Mouse (Mus musculus) left cerebral cortex, adult 18-20 months (tissue): ENCODE results near the gene Rab7. TPM values are rescaled to one million over a fixed set of nuclear protein-coding genes. Genes with fewer than 3 reads are reported as not detected.

Experiments used
- DNase-seq, 2 experiments: peaks; one replicate each; pipeline ENCODE4 v3.0.0; 2021 to 2022; ENCODE audit warnings: low spot score in 2 of 2, mixed read lengths in 1 of 2
- long read RNA-seq, 2 experiments: library from polyadenylated mRNA; stranded (forward); transcript quantifications; one replicate each; pipeline ENCODE4 v2.0.0; 2021
- total RNA-seq, 2 experiments: library from RNA; stranded (reverse); gene quantifications; 2 replicates each; pipeline ENCODE4 v1.2.3; 2021

Rab7 gene
- 100 to 1,000 TPM; 341 to 343 TPM for total RNA-seq
- long read RNA-seq, experiment 1, transcript Rab7-205 (6 exons, 2,159 nt): major isoform, 612 of 699 reads
- long read RNA-seq, experiment 1, partial matches to known transcripts: 26 of 699 reads
- long read RNA-seq, experiment 1, other reads (novel, unspliced or antisense): 60 of 699 reads
- long read RNA-seq, experiment 2, transcript Rab7-205 (6 exons, 2,159 nt): major isoform, 445 of 502 reads
- long read RNA-seq, experiment 2, partial matches to known transcripts: 22 of 502 reads
- long read RNA-seq, experiment 2, other reads (novel, unspliced or antisense): 34 of 502 reads

- peak; percentile 97 for DNase-seq
Observed at GRCm38 (mm10) chr6:88044577-88045405, at the start of gene Rab7. Gene Rab7 (minus strand): TSS chr6:88045270.

DNA sequence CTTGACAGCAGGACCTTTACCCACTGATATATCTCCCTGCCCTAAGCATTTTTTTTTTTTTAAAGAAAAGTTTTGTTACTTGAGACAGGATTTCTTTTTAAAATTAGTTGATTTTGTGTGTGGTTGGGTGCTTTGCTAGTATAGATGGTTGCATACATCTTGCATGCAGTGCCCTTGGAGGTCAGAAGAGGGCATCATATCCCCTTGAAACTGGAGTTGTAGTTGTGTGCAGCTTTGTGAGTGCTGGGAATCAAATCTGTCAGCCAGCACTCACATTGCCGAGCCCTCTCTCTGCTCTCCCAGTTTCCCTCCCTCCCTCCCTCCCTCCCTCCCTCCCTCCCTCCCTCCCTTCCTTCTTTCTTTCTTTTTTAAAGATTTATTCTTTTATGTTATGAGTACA lies 43.9 kb upstream of the Rab7 start:
- DNase-seq: no peak

GRCm38 (mm10) chr6:88084278-88085151 lies 39.4 kb upstream of the Rab7 start, which contains the start of gene Rpn1:
Gene Rpn1 (plus strand): TSS chr6:88084482.
- peak; percentile 98 for DNase-seq

- no peak for DNase-seq
Observed at GRCm38 (mm10) chr6:88083672-88084071, 38.6 kb upstream of the Rab7 start.

- DNase-seq: no peak
Observed at GRCm38 (mm10) chr6:88083095-88083494, 38.0 kb upstream of the Rab7 start.

DNA sequence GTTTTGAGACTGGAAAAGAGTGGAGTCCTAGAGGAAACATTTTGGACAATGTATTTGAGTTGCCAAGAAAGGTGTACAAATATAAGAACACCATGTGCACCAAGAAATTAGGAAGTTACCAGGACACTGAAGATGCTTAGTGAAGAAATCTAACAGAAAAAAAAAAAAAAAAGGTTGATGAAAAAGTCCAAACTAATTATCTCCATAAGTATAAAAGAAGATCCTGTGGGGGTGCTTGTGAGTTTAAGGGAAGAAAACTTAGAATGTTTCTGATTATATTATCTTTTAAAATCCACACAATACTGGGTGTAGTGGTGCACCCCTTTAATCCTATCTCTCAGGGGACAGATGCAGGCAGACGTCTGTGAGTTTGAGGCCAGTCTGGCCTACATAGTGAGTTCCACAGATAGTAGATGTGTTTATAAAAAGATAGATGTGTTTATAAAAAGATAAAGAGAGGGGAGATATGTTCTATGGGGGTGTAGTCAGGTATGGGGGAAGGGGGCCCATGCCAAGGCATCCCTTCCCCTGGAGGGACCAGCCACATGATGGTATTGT lies 31.0 kb upstream of the Rab7 start:
- no peak for DNase-seq

DNA sequence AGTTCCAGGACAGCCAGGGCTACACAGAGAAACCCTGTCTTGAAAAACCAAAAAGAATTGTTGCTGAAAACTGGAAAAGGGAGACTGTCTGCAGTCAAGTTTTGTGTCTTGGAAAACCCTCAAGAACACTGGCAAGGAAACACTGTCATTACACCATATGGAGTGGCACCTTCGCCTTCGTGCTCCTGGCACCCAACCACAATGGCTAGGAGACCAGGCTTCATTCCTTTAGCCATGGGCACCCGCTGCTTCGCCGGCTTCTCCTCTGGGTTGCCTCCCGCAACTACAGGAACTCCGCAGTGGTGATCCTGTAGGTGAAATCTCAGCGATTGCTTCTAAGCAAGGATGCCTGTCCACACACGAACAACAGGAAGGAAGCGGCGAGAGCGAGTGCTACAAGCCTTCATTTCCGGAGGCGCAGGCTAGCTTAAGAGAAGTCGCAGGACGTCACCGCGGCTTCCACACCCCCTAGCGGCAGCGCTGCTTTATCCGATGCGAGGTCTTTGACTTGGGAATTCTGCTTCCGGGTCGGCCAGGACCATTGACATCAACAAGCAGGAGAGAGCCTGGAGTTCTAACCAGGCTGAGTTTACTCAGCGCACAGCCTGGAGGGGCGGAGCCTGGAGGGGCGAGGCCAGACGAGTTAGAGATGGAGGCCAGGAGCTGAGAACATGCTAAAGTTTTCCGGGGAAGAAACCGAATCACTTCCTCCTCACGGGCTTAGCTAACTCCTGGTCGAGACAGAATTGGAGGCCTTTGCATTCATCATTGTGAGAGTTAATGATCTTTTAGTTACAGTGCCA lies 29.9 kb upstream of the Rab7 start:
- DNase-seq: peak; percentile 94 to 96

GRCm38 (mm10) chr6:88071216-88071615 lies 26.1 kb upstream of the Rab7 start:
- DNase-seq: no peak

DNA sequence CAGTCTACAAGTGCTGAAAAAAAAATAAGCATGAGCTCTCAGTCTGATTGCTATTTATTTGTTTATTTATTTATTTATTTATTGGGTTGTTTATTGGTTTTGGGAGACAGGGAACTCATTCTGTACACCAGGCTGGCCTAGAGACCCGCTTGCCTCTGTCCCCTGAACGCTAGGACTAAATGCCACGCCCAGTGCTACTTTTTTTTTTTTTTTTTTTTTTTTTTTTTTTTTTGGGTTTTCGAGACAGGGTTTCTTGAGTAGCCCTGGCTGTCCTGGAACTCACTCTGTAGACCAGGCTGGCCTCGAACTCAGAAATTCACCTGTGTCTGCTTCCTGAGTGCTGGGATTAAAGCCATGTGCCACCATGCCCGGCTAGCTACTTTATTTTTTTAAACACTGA lies 25.4 kb upstream of the Rab7 start:
- DNase-seq: no peak

DNA sequence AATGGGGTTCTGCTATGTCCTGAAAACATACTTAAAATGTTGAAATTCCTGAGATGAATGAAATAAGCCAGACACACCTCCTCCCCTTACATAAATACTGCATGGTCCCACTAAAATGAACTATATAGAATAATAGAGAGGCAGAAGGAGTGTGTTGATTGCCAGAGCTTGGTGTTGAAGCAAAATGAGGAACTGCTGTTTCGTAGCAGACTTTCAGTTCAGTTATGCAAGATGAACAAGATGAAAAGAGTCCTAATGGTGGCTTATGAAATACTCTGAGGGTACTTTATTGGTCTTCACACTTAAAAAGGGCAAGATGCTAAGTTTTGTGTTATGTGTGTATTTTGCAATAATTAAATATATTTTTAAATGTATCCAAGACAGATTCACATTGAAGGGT lies 23.7 kb upstream of the Rab7 start:
- DNase-seq: no peak

DNA sequence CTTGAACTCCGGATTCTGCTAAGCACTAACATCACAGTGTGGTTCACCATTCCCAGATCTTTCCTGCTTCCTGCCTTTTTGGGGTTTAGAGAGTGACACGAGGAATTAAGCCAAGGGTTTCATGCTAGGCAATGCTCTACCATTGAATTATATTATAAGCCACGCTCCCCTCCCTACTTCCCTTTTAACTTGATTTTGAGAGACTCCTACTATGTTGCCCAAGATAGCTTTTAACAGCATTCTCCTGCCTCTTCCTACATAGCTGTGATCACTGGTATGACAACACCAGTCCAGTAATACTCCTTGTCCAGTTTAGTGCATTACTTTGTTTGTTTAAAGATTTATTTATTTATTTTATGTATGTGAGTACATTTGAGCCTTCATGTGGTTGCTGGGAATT lies 22.7 kb upstream of the Rab7 start:
- no peak for DNase-seq

- DNase-seq: no peak
Observed at GRCm38 (mm10) chr6:88065968-88066367, 20.9 kb upstream of the Rab7 start.

DNA sequence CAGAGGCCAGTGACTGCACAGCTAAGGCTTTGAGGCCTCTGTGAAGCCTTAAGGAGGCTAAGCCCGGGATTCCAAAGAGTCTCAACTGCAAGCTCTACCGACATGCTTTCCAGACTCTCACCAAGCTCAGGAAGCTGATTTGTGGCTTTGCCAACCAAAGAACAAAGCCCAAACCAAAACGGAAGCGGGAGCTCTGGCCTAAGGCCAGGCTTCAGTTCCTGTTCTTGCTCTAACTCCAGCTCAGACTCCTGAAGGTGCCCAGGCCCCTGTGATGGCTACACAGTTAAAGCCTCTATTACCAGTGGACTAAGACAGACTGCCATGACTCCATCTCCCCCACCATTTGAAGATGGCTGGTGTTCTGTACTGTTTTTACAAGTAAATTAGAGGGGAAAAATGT lies 20.0 kb upstream of the Rab7 start:
- DNase-seq: no peak

DNA sequence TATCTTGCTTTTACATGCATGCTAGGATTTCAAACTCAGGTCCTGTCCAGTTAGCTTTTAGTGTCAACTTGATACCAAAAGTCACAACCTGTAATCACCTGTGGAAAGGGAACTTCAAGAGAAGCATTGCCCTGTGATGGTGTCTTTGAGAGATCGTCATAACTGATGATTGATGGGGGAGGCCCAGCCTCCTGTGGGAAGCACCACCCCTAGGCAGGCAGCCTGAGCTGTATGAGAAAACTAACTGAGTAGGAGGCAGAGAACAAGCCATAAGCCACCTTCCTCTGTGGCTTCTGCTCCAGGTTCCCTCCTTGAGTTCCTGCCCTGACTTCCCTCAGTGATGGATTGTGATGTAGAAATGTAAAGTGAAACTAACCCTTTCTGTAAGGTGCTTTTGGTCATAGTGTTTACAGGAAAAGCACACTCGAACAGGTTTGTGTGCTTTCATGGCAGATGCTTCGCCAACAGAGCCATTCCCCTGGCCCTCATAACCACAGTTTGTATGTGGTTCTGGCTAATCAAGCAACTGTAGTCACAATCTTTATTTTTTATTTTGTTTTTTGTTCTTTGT lies 19.1 kb upstream of the Rab7 start:
- no peak for DNase-seq

- DNase-seq: no peak
Observed at GRCm38 (mm10) chr6:88062398-88062797, 17.3 kb upstream of the Rab7 start.

GRCm38 (mm10) chr6:88061406-88061805 lies 16.3 kb upstream of the Rab7 start:
- no peak for DNase-seq

DNA sequence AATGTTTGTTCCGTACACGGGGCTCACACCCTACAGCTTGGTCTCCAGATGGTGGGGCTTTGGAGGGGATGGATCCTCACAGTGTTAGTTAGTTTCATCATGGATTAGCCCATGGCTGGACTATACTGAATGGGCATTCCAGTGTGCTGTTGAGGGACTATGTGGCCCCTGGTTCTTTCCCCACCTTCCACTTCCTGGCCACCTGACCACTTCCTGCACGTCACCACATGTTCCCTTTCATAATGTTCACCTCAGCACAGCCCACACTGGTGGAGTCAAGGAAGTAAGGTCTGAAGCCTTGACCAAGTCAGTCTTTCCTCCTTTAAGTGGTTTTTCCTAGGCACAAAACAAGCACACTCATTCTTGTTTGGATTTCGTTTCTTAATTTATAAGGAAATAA lies 15.5 kb upstream of the Rab7 start:
- no peak for DNase-seq

- DNase-seq: no peak
Observed at GRCm38 (mm10) chr6:88059903-88060302, 14.8 kb upstream of the Rab7 start.

GRCm38 (mm10) chr6:88056866-88057265 lies 11.8 kb upstream of the Rab7 start:
- peak; percentile 44 to 57 for DNase-seq

GRCm38 (mm10) chr6:88055663-88056062 lies 10.6 kb upstream of the Rab7 start:
- no peak for DNase-seq
